Mouse (Mus musculus) hindbrain, embryonic 15.5 days (tissue): ENCODE data around the gene Gpr143. TPM values are rescaled to one million over a fixed set of nuclear protein-coding genes. Genes with fewer than 3 reads are reported as not detected.

Experiments used
- ATAC-seq: fragments of 200-750 bp; cut with Nextera tagmentation; 2 replicates; pipeline ENCODE4 v1.8.0; 2017; ENCODE audit warnings: low read depth, moderate number of reproducible peaks, moderate TSS enrichment; ENCODE audit not compliant: low FRiP score
- H3K27ac ChIP-seq: fragments of 300-500 bp; sonication (generic); replicated peaks from 2 replicates; pipeline ENCODE4 v1.5.1; 2015; ENCODE audit warnings: mild to moderate bottlenecking, inconsistent platforms
- H3K27me3 ChIP-seq: fragments of 300-500 bp; sonication (generic); 2 replicates; pipeline ENCODE4 v1.6.1; 2015; ENCODE audit warnings: control low read depth, inconsistent platforms
- H3K36me3 ChIP-seq: fragments of 300-500 bp; sonication (generic); 2 replicates; pipeline ENCODE4 v1.6.1; 2015; ENCODE audit warnings: control low read depth, inconsistent platforms
- H3K4me1 ChIP-seq: fragments of 300-500 bp; sonication (generic); replicated peaks from 2 replicates; pipeline ENCODE4 v1.6.1; 2015; ENCODE audit warnings: control low read depth, inconsistent platforms
- H3K4me2 ChIP-seq: fragments of 300-500 bp; sonication (generic); 2 replicates; pipeline ENCODE4 v1.6.1; 2015; ENCODE audit warnings: moderate library complexity, mild to moderate bottlenecking, inconsistent platforms
- H3K4me3 ChIP-seq: fragments of 300-500 bp; sonication (generic); 2 replicates; pipeline ENCODE4 v1.5.1; 2015; ENCODE audit warnings: mild to moderate bottlenecking, inconsistent platforms
- H3K9ac ChIP-seq: fragments of 300-500 bp; sonication (generic); 2 replicates; pipeline ENCODE4 v1.6.1; 2015; ENCODE audit warnings: inconsistent platforms
- H3K9me3 ChIP-seq: fragments of 300-500 bp; sonication (generic); 2 replicates; pipeline ENCODE4 v1.6.1; 2016; ENCODE audit warnings: control low read depth, inconsistent platforms
- WGBS: fragments of 180-500 bp; shearing (Covaris S2); methylation state at CpG from one replicate; pipeline ENCODE4 v1.1.7; 2015; 5-methylcytosine and 5-hydroxymethylcytosine counted together
- polyA plus RNA-seq: library from polyadenylated mRNA; unstranded; fragments of >200 nt; fragmentation: Nextera tagmentation; extraction: Ambion mirVana; gene quantifications from 2 replicates; pipeline ENCODE4 v1.2.1, GENCODE M21; 2015

Gene Gpr143
- 0.25 and 0.35 TPM in 2 replicates for polyA plus RNA-seq

DNA sequence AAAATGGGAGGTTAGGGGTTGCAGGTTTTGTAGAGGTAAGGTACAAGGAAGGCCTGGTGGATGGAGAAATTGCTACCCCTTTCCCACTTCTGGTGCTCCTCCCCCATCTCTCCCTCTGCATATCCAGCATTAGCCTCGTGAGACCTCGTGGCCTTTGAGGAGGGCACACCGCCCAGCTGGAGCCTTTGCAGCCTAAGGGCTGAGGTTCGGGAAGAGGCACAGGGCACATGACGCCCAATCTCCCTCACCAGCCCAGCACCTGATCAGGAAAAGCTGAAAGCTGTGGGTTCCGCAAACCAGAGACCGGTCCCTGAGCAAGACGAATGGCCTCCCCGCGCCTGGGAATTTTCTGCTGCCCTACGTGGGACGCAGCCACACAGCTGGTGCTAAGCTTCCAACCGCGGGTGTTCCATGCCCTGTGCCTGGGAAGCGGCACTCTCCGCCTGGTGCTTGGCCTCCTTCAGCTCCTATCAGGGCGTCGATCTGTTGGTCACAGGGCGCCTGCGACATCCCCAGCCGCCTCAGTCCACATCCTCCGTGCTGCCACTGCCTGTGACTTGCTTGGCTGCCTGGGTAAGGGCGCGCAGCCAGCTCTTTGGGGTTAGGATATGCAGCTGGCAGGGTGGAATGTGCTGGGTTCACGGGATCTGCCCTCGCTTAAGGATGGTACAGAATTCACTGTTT, at the start of gene Gpr143:
Gpr143 (plus strand) TSS at position 202 of the 684 bp plus-strand sequence.
- H3K4me1 ChIP-seq, result no peaks in the 10 kb centered on the region
- ATAC-seq, result peak; percentile 34; the same call in 1 of the 2 replicates
- H3K4me3 ChIP-seq, result peak within 1 kb of the TSS; percentile 26
- no peaks in the 10 kb centered on the region for H3K9me3 ChIP-seq
- WGBS, result 22% methylated on average over 26 of the region's 26 CpGs
- peaks cover 4% of the 10 kb centered on the region; the same call in 1 of the 2 replicates for H3K27me3 ChIP-seq
- no peak within 1 kb of the TSS for H3K9ac ChIP-seq
- peak within 1 kb of the TSS; percentile 58 for H3K4me2 ChIP-seq
- H3K27ac ChIP-seq, result no peak within 1 kb of the TSS
- H3K36me3 ChIP-seq, result no peaks in the 10 kb centered on the region

DNA sequence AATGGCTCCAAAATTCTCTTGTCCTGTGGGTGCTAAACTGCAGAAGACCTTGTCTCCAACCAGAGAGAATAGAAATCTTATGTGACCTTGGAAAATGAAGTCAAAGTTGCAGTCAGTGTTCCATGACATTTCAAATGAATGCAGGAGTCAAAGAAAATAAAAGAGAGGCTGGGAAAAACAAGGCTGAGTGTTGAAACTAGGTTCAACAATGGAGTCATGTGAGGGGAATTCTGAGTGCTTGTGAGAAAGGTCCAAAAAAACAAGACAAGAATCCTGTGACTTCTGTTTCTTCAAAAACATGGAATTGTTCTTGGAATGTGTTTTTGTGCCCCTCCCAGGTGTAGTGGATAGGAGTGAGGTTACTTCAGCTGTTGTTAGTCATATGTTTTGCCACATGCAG, 46.4 kb upstream of the Gpr143 start:
- H3K9me3 ChIP-seq, result no peaks in the 10 kb centered on the region
- H3K4me2 ChIP-seq, result no peak overlapping the region
- peaks cover 5% of the 10 kb centered on the region; the same call in 1 of the 2 replicates for H3K27me3 ChIP-seq
- no peak overlapping the region for H3K4me3 ChIP-seq
- ATAC-seq, result no peak
- H3K9ac ChIP-seq, result no peak overlapping the region
- no peaks in the 10 kb centered on the region for H3K36me3 ChIP-seq
- no peak overlapping the region for H3K27ac ChIP-seq
- H3K4me1 ChIP-seq, result no peaks in the 10 kb centered on the region

DNA sequence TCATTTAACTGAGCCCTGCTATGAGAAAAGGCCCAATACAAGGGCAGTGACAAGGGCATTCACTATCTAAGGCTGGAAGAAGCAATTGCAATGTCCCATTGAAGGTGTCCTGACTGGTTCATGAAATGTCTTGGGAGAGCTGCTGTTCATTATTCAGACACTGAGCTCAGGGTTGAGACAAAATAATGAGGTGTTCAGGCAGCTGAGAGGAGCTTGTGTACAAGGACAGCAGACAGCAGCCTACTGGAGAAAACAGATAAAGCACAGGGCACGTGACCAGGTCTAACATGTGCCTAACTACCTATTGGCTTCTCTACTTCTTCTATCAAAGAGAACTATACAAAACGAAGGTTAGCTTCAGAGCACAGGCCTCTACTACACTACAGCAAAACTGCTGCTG, 43.5 kb upstream of the Gpr143 start:
- Histone ChIP-seq H3K27ac (no peak overlapping the region), H3K36me3 (no peaks in the 10 kb centered on the region), H3K27me3 (peaks cover 17% of the 10 kb centered on the region), H3K4me3 (no peak overlapping the region), H3K4me1 (no peaks in the 10 kb centered on the region), H3K4me2 (no peak overlapping the region), H3K9ac (no peak overlapping the region), H3K9me3 (no peaks in the 10 kb centered on the region)
- WGBS, result 70% methylated on average over 2 of the region's 2 CpGs
- no peak for ATAC-seq

DNA sequence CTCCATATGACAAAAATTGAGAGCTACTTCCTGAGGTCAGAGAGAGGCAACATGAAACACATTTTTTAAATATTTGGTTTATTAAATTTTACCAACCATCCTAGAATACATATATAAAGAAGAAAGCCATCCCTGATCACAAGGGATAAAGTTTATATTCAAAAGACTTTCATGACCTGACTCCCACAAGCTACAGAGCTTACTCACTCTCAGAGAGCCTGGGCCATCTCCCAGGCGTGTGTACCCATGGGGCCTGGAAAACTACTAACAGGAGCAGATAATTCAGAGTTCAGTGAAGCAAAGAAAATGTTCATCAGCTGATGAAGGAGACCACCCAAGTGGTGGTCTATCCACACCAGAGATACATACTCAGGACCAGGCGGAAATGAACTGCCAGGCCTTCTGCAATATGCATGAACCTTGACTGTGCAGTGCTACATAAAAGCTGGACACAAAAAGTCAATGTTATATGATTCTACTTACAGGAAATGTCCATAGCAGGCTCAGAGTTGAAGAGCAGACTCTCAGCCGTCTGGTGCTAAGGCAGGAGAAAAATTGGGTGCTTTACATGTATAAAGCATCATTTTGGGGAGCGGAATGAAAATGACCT, 42.9 kb upstream of the Gpr143 start:
- Histone ChIP-seq H3K4me1 (no peaks in the 10 kb centered on the region), H3K27me3 (peaks cover 23% of the 10 kb centered on the region), H3K9me3 (no peaks in the 10 kb centered on the region), H3K4me2 (no peak overlapping the region), H3K4me3 (no peak overlapping the region), H3K27ac (no peak overlapping the region), H3K36me3 (no peaks in the 10 kb centered on the region), H3K9ac (no peak overlapping the region)
- WGBS, result 67% methylated on average over 4 of the region's 4 CpGs
- no peak for ATAC-seq

DNA sequence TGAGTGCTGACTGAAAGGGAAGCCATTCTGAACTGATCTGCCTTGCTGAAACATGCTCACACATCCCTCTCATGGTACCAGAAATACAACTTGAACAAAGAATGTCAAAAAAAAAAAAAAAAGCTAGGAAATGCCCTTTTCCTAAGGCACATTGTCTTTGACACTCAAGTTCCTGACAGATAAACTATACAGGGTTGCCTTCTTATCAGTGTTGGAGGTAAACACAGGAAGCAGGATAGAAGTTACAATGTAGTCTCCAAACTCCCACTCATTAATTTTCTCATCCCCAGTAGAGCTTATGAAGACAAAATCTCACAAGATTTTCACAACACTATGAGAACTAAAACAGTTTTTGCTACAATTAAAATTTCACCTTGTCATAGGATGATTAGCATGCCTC, 38.1 kb upstream of the Gpr143 start:
- no peaks in the 10 kb centered on the region for H3K4me1 ChIP-seq
- no peak overlapping the region for H3K9ac ChIP-seq
- no peaks in the 10 kb centered on the region for H3K9me3 ChIP-seq
- H3K27ac ChIP-seq, result no peak overlapping the region
- H3K27me3 ChIP-seq, result peaks cover 33% of the 10 kb centered on the region
- no peaks in the 10 kb centered on the region for H3K36me3 ChIP-seq
- no peak overlapping the region for H3K4me3 ChIP-seq
- no peak for ATAC-seq
- no peak overlapping the region for H3K4me2 ChIP-seq

DNA sequence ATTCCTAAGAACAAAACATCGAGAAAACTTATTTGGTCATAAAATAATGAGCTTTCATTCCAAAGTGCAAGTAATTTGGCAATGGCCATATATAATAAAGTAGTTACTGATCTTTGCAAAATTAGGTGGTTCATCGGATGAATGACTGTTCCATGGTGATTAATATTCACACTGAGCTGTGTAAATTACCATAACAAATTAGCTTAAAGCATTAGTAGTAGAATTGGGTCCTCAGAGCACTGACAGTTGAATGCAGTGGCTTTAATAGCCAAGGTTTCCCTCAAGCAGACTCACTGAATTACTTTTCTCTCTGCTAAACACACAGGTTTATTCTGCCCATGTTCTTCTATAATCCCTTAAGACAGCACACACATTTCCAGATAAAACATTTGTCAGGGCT, 35.8 kb upstream of the Gpr143 start:
- no peak for ATAC-seq
- Histone ChIP-seq H3K27me3 (peaks cover 25% of the 10 kb centered on the region; the same call in 1 of the 2 replicates), H3K9me3 (no peaks in the 10 kb centered on the region), H3K4me3 (no peak overlapping the region), H3K4me1 (no peaks in the 10 kb centered on the region), H3K36me3 (no peaks in the 10 kb centered on the region), H3K27ac (no peak overlapping the region), H3K4me2 (no peak overlapping the region), H3K9ac (no peak overlapping the region)
- WGBS, result 49% methylated on average over 2 of the region's 2 CpGs

DNA sequence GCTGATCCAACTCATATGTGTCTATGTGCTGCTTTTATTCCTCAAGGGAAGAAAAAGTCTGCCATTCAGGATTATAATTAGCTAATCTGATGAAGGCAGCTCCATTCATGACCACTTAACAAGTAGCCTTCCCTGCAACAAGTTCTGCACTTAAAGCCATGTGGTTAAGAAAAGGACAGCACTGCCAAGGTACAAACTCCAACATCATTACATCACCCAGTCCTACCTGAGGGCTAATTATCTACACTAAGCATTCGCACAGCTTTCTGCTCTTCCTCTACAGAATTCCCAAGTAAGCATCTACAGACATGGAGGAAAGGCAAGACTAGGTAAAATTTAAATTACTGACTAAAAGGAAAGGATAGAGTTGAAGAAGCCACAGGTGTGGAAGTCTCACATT, 25.9 kb upstream of the Gpr143 start:
- WGBS, result 100% methylated on average over 1 of the region's 1 CpGs
- H3K9ac ChIP-seq, result no peak overlapping the region
- no peak for ATAC-seq
- no peak overlapping the region for H3K27ac ChIP-seq
- 0 out of 2 replicates have a peak, but pooled peaks cover 3% of the 10 kb centered on the region for H3K27me3 ChIP-seq
- H3K4me2 ChIP-seq, result no peak overlapping the region
- no peak overlapping the region for H3K4me3 ChIP-seq
- H3K9me3 ChIP-seq, result no peaks in the 10 kb centered on the region
- no peaks in the 10 kb centered on the region for H3K4me1 ChIP-seq
- H3K36me3 ChIP-seq, result no peaks in the 10 kb centered on the region

DNA sequence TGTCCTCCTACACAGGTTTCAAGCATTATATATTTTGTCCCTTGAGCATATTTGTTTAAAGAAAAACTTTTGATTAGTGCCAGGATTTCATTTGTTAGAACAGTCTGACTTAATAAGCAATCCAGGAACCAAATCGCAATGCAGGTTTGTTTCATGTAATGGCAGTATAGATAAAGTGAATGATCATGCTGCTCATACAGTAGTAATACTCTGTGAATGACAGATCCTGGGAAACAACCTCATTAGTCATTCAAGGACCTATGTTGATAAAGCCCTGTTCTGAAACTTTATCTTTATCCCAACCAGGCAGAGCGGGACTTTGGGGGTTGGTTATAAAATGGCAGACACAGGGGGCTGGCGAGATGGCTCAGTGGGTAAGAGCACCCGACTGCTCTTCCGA, 25.4 kb upstream of the Gpr143 start:
- Histone ChIP-seq H3K4me2 (no peak overlapping the region), H3K4me3 (no peak overlapping the region), H3K4me1 (no peaks in the 10 kb centered on the region), H3K27ac (no peak overlapping the region), H3K9ac (no peak overlapping the region), H3K36me3 (no peaks in the 10 kb centered on the region), H3K9me3 (no peaks in the 10 kb centered on the region), H3K27me3 (0 out of 2 replicates have a peak, but pooled peaks cover 3% of the 10 kb centered on the region)
- no peak for ATAC-seq
- WGBS, result 94% methylated on average over 5 of the region's 5 CpGs

DNA sequence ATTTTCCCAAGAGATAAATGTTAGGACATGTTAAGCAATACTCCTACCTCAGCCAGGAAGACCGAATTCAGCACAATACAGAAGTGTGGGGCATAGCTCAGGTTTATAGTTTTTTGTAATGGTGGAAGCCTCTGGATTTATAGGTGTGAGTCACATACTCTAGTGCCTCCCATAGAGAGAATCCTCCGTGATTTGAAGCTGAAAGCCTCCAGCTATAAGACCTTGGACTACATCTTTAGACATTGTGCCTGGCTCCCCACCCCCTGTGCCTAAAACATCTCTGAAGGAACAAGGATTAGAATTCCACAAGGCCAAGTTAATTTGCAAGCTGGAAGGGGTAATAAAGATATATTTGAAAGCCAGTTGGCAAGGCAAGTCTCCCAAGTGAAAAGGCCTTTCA, 19.3 kb upstream of the Gpr143 start:
- no peak overlapping the region for H3K27ac ChIP-seq
- peaks cover 3% of the 10 kb centered on the region; the same call in 1 of the 2 replicates for H3K27me3 ChIP-seq
- H3K9me3 ChIP-seq, result no peaks in the 10 kb centered on the region
- no peak overlapping the region for H3K4me3 ChIP-seq
- H3K4me2 ChIP-seq, result no peak overlapping the region
- no peaks in the 10 kb centered on the region for H3K4me1 ChIP-seq
- no peak overlapping the region for H3K9ac ChIP-seq
- ATAC-seq, result no peak
- WGBS, result 61% methylated on average over 2 of the region's 2 CpGs
- no peaks in the 10 kb centered on the region for H3K36me3 ChIP-seq

DNA sequence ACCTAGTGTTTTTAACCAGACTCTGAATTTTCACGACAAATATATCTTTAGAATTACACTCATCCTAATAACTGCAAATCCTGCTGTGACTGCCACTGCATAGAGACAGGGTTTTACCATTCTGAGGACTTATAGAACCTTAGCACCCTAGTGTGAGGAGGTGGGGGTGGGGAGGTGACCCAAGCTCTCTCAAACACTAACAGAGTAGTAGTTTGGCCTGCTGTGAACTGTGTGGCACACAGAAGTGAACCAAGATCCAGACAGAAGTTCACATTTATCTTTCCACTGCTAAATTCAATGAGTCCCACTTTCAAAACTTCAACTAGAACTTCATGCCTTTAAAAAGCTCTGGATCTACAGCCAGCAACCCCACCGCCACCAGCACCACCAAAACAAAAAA, 18.9 kb upstream of the Gpr143 start:
- peaks cover 3% of the 10 kb centered on the region; the same call in 1 of the 2 replicates for H3K27me3 ChIP-seq
- H3K4me2 ChIP-seq, result no peak overlapping the region
- ATAC-seq, result no peak
- H3K27ac ChIP-seq, result no peak overlapping the region
- no peaks in the 10 kb centered on the region for H3K9me3 ChIP-seq
- no peak overlapping the region for H3K4me3 ChIP-seq
- no peaks in the 10 kb centered on the region for H3K36me3 ChIP-seq
- no peaks in the 10 kb centered on the region for H3K4me1 ChIP-seq
- no peak overlapping the region for H3K9ac ChIP-seq
- WGBS, result 67% methylated on average over 2 of the region's 2 CpGs

DNA sequence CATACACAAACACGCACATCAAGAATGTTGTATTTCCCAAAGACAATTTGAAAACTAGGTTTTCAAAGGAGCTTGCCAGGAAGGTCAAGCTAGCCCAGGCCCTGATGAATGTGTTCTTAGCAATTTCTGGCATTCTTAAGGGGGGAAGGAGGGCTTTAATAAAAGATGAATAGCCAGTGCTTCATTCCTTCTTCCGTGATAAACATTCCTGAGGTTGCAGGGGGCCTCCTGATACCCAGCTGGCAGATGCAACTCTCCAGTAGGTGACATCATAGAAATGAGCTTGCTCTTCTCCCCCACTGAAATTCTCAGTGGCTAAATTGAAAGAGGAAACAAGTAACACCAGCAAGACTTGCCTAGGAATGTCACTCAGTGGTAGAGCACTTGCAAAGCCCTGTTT, 17.6 kb upstream of the Gpr143 start:
- Histone ChIP-seq H3K4me3 (no peak overlapping the region), H3K4me1 (0 out of 2 replicates have a peak, but pooled peaks cover 3% of the 10 kb centered on the region), H3K9me3 (no peaks in the 10 kb centered on the region), H3K36me3 (no peaks in the 10 kb centered on the region), H3K27me3 (peaks cover 8% of the 10 kb centered on the region), H3K4me2 (no peak overlapping the region), H3K27ac (no peak overlapping the region), H3K9ac (no peak overlapping the region)
- ATAC-seq, result no peak
- WGBS, result 44% methylated on average over 2 of the region's 2 CpGs

DNA sequence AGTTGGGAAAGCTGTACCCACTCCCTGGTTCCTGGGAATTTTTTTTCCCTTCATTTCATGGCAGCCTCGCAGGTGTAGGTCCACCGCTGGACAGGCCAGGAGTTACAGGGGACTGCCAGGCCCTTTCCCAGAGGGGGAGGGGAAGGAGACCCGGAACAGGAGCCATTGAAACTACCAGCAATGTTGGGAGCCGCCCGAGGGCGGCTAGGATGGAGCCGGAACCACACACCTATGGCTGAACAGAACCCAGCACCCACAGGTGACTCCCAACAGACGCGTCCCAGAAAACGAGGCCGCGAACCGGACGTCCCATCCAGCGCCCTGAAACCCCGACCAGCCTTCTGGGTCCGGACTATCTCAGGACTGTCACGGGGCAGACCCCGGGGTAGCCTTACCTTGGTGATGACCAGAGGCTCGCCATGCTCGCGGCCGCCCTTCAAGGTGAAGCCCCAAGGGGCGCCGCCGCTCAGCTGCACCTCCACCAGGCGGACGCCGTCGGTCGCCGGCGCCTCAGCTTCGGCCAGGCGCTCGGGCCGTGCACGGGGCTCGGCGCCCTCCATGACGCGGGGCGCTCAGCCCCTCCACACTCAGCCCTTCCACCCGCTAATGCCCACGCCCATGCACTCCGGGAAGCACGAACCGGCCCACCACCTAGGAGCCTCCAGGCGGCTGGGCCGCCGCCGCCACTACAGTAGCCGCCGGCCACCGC, 12.7 kb upstream of the Gpr143 start, which contains the start of gene Shroom2:
Shroom2 (minus strand) TSS at position 575 of the 709 bp plus-strand sequence.
- Histone ChIP-seq H3K4me1 (0 out of 2 replicates have a peak, but pooled peaks cover 3% of the 10 kb centered on the region), H3K36me3 (no peaks in the 10 kb centered on the region), H3K27ac (no peak within 1 kb of the TSS), H3K9ac (peak within 1 kb of the TSS; percentile 46), H3K27me3 (peaks cover 20% of the 10 kb centered on the region), H3K4me3 (peak within 1 kb of the TSS; percentile 54), H3K9me3 (no peaks in the 10 kb centered on the region), H3K4me2 (peak within 1 kb of the TSS; percentile 68)
- 22% methylated on average over 41 of the region's 55 CpGs for WGBS
- ATAC-seq, result peak; percentile 85
